Mouse (Mus musculus): ENCODE measurements around the gene Incenp.
A peak's percentile ranks its signal among the peaks of the same experiment; 100 is the strongest.
"Not testable (repeated sequence)": the region's sequence is repeated elsewhere in the genome, so short reads cannot be mapped to it uniquely, and the experiment has no call there.

Incenp gene

GRCm38 (mm10) chr19:9918176-9918861, 19.0 kb upstream of the Incenp start:
- DNase-seq (ENCODE audit: low spot score in 2 of 2), result no peak

- no peak for DNase-seq (ENCODE audit: low spot score in 2 of 2)
Observed at GRCm38 (mm10) chr19:9917727-9918126, 18.4 kb upstream of the Incenp start.

GRCm38 (mm10) chr19:9915935-9916334, 16.6 kb upstream of the Incenp start:
- peak; percentile 76 to 89 for DNase-seq (ENCODE audit: low spot score in 2 of 2)

- no peak for DNase-seq (ENCODE audit: low spot score in 2 of 2)
Observed at GRCm38 (mm10) chr19:9914346-9914745, 15.0 kb upstream of the Incenp start.

GRCm38 (mm10) chr19:9913784-9914183, 14.4 kb upstream of the Incenp start:
- DNase-seq (ENCODE audit: low spot score in 2 of 2), result no peak

- DNase-seq (ENCODE audit: low spot score in 2 of 2), result peak in 1 of 2 experiments; percentile 47
Observed at GRCm38 (mm10) chr19:9911314-9911754, 12.0 kb upstream of the Incenp start.

- DNase-seq (ENCODE audit: low spot score in 2 of 2), result no peak
Observed at GRCm38 (mm10) chr19:9909351-9909750, 10.0 kb upstream of the Incenp start.

- not testable (repeated sequence) for DNase-seq (ENCODE audit: low spot score in 2 of 2)
Observed at GRCm38 (mm10) chr19:9900696-9901095, 1.3 kb upstream of the Incenp start.

- DNase-seq (ENCODE audit: low spot score in 2 of 2), result no peak
Observed at GRCm38 (mm10) chr19:9899780-9900146, 412 bp upstream of the Incenp start.

- DNase-seq (ENCODE audit: low spot score in 2 of 2), result no peak
Observed at GRCm38 (mm10) chr19:9898339-9899066, 848 bp downstream of the Incenp start.

- no peak for DNase-seq (ENCODE audit: low spot score in 2 of 2)
Observed at GRCm38 (mm10) chr19:9896067-9896466, 3.3 kb downstream of the Incenp start.

- DNase-seq (ENCODE audit: low spot score in 2 of 2), result no peak
Observed at GRCm38 (mm10) chr19:9886771-9887170, 12.6 kb downstream of the Incenp start.

- no peak for DNase-seq (ENCODE audit: low spot score in 2 of 2)
Observed at GRCm38 (mm10) chr19:9886348-9886747, 13.0 kb downstream of the Incenp start.

- DNase-seq (ENCODE audit: low spot score in 2 of 2), result peak; percentile 51 to 61
Observed at GRCm38 (mm10) chr19:9878186-9878835, 21.0 kb downstream of the Incenp start.

- no peak for DNase-seq (ENCODE audit: low spot score in 2 of 2)
Observed at GRCm38 (mm10) chr19:9865466-9865865, 33.9 kb downstream of the Incenp start.

- DNase-seq (ENCODE audit: low spot score in 2 of 2), result no peak
Observed at GRCm38 (mm10) chr19:9864856-9865255, 34.5 kb downstream of the Incenp start.

GRCm38 (mm10) chr19:9860821-9861220, 38.5 kb downstream of the Incenp start:
- not testable (repeated sequence) for DNase-seq (ENCODE audit: low spot score in 2 of 2)

GRCm38 (mm10) chr19:9849368-9850075, 49.8 kb downstream of the Incenp start:
- DNase-seq (ENCODE audit: low spot score in 2 of 2), result not testable (repeated sequence)

GRCm38 (mm10) chr19:9847262-9847661, 52.1 kb downstream of the Incenp start, which contains the start of gene Scgb2a2:
Gene Scgb2a2 (plus strand): TSS chr19:9847562.
- DNase-seq (ENCODE audit: low spot score in 2 of 2), result no peak

GRCm38 (mm10) chr19:9837341-9837715, 62.0 kb downstream of the Incenp start:
- DNase-seq (ENCODE audit: low spot score in 2 of 2), result no peak

- peak; percentile 43 to 63 for DNase-seq (ENCODE audit: low spot score in 2 of 2)
Observed at GRCm38 (mm10) chr19:9836581-9837340, 62.6 kb downstream of the Incenp start.

Measured in frontal cortex, postnatal 36 days (tissue).